Mouse (Mus musculus): ENCODE results near the gene Ndufs2. TPM values are rescaled to one million over a fixed set of nuclear protein-coding genes. Genes with fewer than 3 reads are reported as not detected.
"Not testable (repeated sequence)": the region's sequence is repeated elsewhere in the genome, so short reads cannot be mapped to it uniquely, and the experiment has no call there.

The Ndufs2 gene
- polyA plus RNA-seq, 1 experiment from 2014 or later: 255 TPM

DNA sequence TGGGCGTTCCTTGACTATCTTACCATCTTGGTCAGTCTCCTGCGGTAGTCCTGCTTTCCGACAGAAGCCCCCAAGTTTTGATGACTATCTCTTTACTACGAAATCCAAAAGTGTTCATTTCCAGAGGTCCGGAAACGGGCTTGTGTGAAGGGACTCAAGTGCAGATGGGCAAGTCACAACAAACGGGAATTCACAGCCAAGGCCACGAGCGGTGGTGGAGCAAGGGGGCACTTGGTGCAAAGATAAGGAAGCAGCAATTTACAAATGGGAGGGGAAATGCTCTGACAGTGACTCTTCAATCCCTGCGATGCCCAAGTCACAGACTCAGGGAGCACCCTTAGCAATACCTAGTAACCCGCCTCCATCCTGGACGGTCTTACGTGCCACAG, 3.7 kb downstream of the Ndufs2 start:
- H3K27ac ChIP-seq (ENCODE audit: low read depth, low read length): peak overlapping the region; percentile 83
- H3K4me1 ChIP-seq (replicated peaks; ENCODE audit: control insufficient read depth, insufficient read depth, low read length): peaks cover 9% of the 10 kb centered on the region; the same call in 1 of the 2 replicates
- TF ChIP-seq CTCF (IDR thresholded peaks at IDR 0.05; ENCODE audit: low read depth): no peak
- H3K36me3 ChIP-seq (ENCODE audit: control insufficient read depth, insufficient read depth): peaks cover 21% of the 10 kb centered on the region
- H3K4me2 ChIP-seq (replicated peaks; ENCODE audit: low read depth): peak overlapping the region; percentile 79
- WGBS: 5% methylated on average over 13 of the region's 13 CpGs
- H3K9ac ChIP-seq (ENCODE audit: low read depth, low read length): 0 out of 2 replicates have a peak overlapping the region, but pooled peaks have one; percentile 40
- H3K4me3 ChIP-seq (ENCODE audit: low read depth, low read length): peak overlapping the region; percentile 85
- ATAC-seq: peak; percentile 1; the same call in 1 of the 2 replicates
- no peaks in the 10 kb centered on the region for H3K9me3 ChIP-seq (ENCODE audit: control insufficient read depth)
- no peaks in the 10 kb centered on the region; the same call in 1 of the 2 replicates for H3K27me3 ChIP-seq (replicated peaks; ENCODE audit: control insufficient read depth, insufficient read depth, low read length)

DNA sequence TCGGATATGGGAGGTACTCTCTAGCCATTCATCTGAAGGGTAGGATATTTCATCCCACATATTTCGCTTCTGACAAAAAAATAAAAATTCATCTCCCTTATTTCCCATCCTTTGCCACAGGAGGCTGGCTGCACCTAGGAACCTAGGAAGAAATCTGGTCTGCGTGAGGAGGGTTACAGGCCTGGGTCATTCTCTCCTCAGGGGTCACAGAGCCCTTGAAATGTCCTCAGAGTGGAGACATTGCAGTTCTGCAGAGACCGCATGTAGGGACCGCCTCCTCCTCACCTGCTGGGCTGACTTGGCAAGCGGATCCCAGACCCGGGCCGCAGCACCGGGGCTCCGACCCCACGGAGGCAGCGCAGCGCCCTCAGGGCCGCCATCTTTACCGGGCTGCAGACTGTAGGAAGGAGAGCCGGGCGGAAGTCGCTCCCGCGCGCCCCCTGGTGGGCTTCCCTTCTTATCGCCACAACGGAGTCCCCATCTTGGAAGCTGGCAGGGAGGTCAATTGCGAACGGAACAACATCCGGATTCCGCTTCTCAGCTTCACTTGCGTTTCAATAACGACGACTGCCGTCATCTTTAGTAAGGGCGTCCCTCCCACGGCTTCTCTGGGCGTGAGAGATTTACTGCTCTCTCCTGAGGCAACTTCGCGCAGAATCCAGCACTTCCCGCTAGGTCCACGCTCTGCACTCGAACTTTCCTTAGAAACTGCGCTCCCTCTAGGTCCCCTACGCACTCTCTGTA, 4.3 kb downstream of the Ndufs2 start:
- peak; percentile 98 for TF ChIP-seq CTCF (IDR thresholded peaks at IDR 0.05; ENCODE audit: low read depth)
- H3K4me2 ChIP-seq (replicated peaks; ENCODE audit: low read depth): peak overlapping the region; percentile 79
- no peaks in the 10 kb centered on the region; the same call in 1 of the 2 replicates for H3K27me3 ChIP-seq (replicated peaks; ENCODE audit: control insufficient read depth, insufficient read depth, low read length)
- under 1% methylated on average over 41 of the region's 41 CpGs for WGBS
- H3K36me3 ChIP-seq (ENCODE audit: control insufficient read depth, insufficient read depth): peaks cover 21% of the 10 kb centered on the region
- peaks cover 9% of the 10 kb centered on the region; the same call in 1 of the 2 replicates for H3K4me1 ChIP-seq (replicated peaks; ENCODE audit: control insufficient read depth, insufficient read depth, low read length)
- H3K27ac ChIP-seq (ENCODE audit: low read depth, low read length): peak overlapping the region; percentile 83
- no peaks in the 10 kb centered on the region for H3K9me3 ChIP-seq (ENCODE audit: control insufficient read depth)
- peak overlapping the region; percentile 85 for H3K4me3 ChIP-seq (ENCODE audit: low read depth, low read length)
- H3K9ac ChIP-seq (ENCODE audit: low read depth, low read length): peak overlapping the region; percentile 80
- ATAC-seq: peak; percentile 93

DNA sequence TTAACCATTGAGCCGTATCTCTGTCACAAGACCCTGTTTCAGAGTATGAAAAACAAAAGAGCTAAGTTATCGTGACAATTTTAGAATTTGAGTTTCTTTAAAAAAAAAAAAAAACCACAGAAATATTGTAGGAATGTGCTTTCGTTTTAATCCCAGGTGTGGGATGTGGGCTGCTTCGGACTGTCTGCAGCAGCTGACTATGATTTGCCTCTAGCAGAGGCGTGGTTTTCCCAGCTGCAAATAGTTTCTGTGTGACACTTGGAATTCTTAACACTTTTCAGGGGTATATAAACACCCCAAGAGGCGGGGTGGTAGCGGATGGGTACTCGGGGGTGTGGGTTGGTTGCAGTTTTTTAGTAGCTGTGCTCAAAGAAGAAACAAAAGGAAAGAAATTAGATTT, 5.8 kb downstream of the Ndufs2 start:
- Histone ChIP-seq H3K9ac (ENCODE audit: low read depth, low read length) (no peak overlapping the region), H3K36me3 (ENCODE audit: control insufficient read depth, insufficient read depth) (peaks cover 33% of the 10 kb centered on the region), H3K4me2 (replicated peaks; ENCODE audit: low read depth) (no peak overlapping the region; the same call in 1 of the 2 replicates), H3K4me1 (replicated peaks; ENCODE audit: control insufficient read depth, insufficient read depth, low read length) (peaks cover 9% of the 10 kb centered on the region; the same call in 1 of the 2 replicates), H3K27ac (ENCODE audit: low read depth, low read length) (no peak overlapping the region), H3K9me3 (ENCODE audit: control insufficient read depth) (no peaks in the 10 kb centered on the region), H3K27me3 (replicated peaks; ENCODE audit: control insufficient read depth, insufficient read depth, low read length) (no peaks in the 10 kb centered on the region), H3K4me3 (ENCODE audit: low read depth, low read length) (no peak overlapping the region)
- TF ChIP-seq CTCF (IDR thresholded peaks at IDR 0.05; ENCODE audit: low read depth): no peak
- WGBS: 78% methylated on average over 8 of the region's 8 CpGs
- ATAC-seq: no peak

DNA sequence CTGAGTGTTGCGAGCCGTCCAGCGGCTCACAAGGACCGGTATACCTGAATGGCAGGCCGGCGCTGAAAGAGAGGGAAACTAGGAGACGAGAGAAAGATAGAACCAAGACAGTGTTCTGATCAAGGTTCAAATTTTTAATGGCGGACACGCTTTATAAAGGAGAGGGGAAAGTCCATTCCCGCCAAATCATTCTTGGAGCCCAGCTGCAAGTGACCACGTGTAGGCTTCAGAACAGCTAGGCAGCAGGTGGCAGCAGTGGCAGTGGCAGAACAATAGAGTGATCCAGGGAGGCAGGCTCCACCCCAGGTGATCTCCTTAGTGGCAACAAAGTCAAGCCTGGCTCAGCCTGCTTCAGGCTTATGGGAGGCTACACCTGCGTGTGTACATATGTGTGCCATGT, 9.2 kb downstream of the Ndufs2 start:
- not testable (repeated sequence) for H3K9ac ChIP-seq (ENCODE audit: low read depth, low read length); H3K4me3 ChIP-seq (ENCODE audit: low read depth, low read length); H3K4me1 ChIP-seq (replicated peaks; ENCODE audit: control insufficient read depth, insufficient read depth, low read length); H3K27ac ChIP-seq (ENCODE audit: low read depth, low read length); H3K9me3 ChIP-seq (ENCODE audit: control insufficient read depth); H3K4me2 ChIP-seq (replicated peaks; ENCODE audit: low read depth); H3K27me3 ChIP-seq (replicated peaks; ENCODE audit: control insufficient read depth, insufficient read depth, low read length)
- H3K36me3 ChIP-seq (ENCODE audit: control insufficient read depth, insufficient read depth): peaks cover 61% of the 10 kb centered on the region
- peak; percentile 56 for TF ChIP-seq CTCF (IDR thresholded peaks at IDR 0.05; ENCODE audit: low read depth)
- ATAC-seq: peak; percentile 33
- 54% methylated on average over 12 of the region's 12 CpGs for WGBS

DNA sequence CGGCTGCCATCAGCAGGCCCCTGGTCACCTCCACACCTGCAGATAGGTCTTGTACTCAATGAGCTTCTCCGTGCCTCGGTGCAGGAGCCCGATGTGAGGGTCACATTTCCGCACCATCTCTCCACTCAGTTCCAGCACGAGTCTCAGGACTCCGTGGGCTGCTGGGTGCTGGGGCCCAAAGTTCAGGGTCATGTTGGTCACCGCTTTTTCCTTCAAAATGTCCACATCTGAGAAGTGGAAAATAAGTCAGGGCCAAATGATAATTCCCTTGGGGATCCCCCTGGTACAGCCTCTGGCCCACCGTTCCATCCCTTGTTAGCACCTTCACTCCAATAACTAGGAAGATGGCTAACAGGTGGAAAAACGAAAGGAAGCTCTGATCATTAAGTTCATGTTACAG, 10.3 kb downstream of the Ndufs2 start:
- Histone ChIP-seq H3K4me1 (replicated peaks; ENCODE audit: control insufficient read depth, insufficient read depth, low read length) (0 out of 2 replicates have a peak, but pooled peaks cover 5% of the 10 kb centered on the region), H3K9ac (ENCODE audit: low read depth, low read length) (no peak overlapping the region), H3K27me3 (replicated peaks; ENCODE audit: control insufficient read depth, insufficient read depth, low read length) (no peaks in the 10 kb centered on the region), H3K4me3 (ENCODE audit: low read depth, low read length) (no peak overlapping the region), H3K9me3 (ENCODE audit: control insufficient read depth) (no peaks in the 10 kb centered on the region), H3K4me2 (replicated peaks; ENCODE audit: low read depth) (no peak overlapping the region), H3K27ac (ENCODE audit: low read depth, low read length) (peak overlapping the region; percentile 41; the same call in 1 of the 2 replicates), H3K36me3 (ENCODE audit: control insufficient read depth, insufficient read depth) (peaks cover 72% of the 10 kb centered on the region)
- ATAC-seq: no peak
- no peak for TF ChIP-seq CTCF (IDR thresholded peaks at IDR 0.05; ENCODE audit: low read depth)
- 88% methylated on average over 10 of the region's 10 CpGs for WGBS

DNA sequence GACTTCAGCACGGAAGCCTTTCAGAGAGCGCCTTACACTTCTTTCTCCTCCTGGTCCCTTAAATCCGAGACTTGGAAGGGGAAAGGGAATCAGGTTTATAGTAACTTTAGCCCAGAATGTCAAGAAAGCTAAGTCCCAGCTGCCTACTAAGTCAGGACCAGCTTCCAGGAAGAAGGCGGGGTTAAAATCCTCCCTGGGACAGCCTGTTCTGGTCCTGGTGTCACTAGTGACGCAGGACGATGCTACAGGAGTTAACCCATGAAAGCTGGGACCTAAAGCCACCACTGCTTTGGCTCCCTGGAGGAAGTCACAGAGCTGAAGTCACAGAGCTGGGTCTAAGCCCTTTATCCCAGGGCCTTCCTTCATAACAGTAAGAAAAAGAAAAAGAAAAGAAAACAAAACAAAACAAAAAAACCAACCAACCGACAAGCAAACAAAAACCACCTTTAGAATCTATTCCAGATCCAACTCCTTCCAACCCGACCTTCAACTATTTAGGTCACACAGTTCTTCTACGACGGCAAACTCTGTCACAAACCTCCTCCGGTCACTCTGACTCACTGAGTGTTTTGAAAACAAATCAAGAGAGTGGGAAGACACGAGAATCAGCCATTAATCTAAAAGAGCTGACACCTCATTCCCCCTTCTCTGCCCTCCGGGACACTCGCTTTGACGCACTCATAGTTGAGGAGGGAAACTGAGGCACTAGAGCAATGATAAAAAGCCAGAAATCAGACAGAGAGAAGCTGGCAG, 11.0 kb downstream of the Ndufs2 start:
- no peak for ATAC-seq
- peaks cover 79% of the 10 kb centered on the region for H3K36me3 ChIP-seq (ENCODE audit: control insufficient read depth, insufficient read depth)

More for the DNA sequence above, 11.0 kb downstream of the Ndufs2 start:
- no peak overlapping the region for H3K4me3 ChIP-seq (ENCODE audit: low read depth, low read length)
- no peak overlapping the region for H3K9ac ChIP-seq (ENCODE audit: low read depth, low read length)
- H3K27me3 ChIP-seq (replicated peaks; ENCODE audit: control insufficient read depth, insufficient read depth, low read length): no peaks in the 10 kb centered on the region
- TF ChIP-seq CTCF (IDR thresholded peaks at IDR 0.05; ENCODE audit: low read depth): no peak
- no peaks in the 10 kb centered on the region for H3K4me1 ChIP-seq (replicated peaks; ENCODE audit: control insufficient read depth, insufficient read depth, low read length)
- H3K4me2 ChIP-seq (replicated peaks; ENCODE audit: low read depth): 0 out of 2 replicates have a peak overlapping the region, but pooled peaks have one; percentile 21
- no peaks in the 10 kb centered on the region for H3K9me3 ChIP-seq (ENCODE audit: control insufficient read depth)
- peak overlapping the region; percentile 41 for H3K27ac ChIP-seq (ENCODE audit: low read depth, low read length)
- WGBS: 67% methylated on average over 15 of the region's 15 CpGs
